Mouse (Mus musculus): ENCODE measurements around the gene Lamc2. TPM values are rescaled to one million over a fixed set of nuclear protein-coding genes. Genes with fewer than 3 reads are reported as not detected.
A peak's percentile ranks its signal among the peaks of the same experiment; 100 is the strongest.

The Lamc2 gene
- polyA plus RNA-seq, 1 experiment from 2014 or later: 1.0 TPM

- ATAC-seq (replicated peaks; ENCODE audit: low FRiP score) (no peak), DNase-seq (ENCODE audit: low spot score) (no peak)
- 42% methylated on average over 9 of the region's 9 CpGs for WGBS
- Histone ChIP-seq H3K36me3 (ENCODE audit: control insufficient read depth, insufficient read depth, low read length) (no peaks in the 10 kb centered on the region), H3K4me2 (no peak overlapping the region), H3K27ac (ENCODE audit: low read depth, low read length) (peak overlapping the region; percentile 64), H3K4me1 (replicated peaks; ENCODE audit: control insufficient read depth, insufficient read depth, low read length) (no peaks in the 10 kb centered on the region; the same call in 1 of the 2 replicates), H3K4me3 (ENCODE audit: low read depth, low read length) (no peak overlapping the region), H3K9me3 (ENCODE audit: control insufficient read depth, low read length) (no peaks in the 10 kb centered on the region), H3K9ac (ENCODE audit: low read depth, low read length) (no peak overlapping the region), H3K27me3 (replicated peaks; ENCODE audit: control insufficient read depth, insufficient read depth, low read length) (0 out of 2 replicates have a peak, but pooled peaks cover 2% of the 10 kb centered on the region)
These were observed 85.3 kb downstream of the Lamc2 start for GRCm38 (mm10) chr1:153100912-153101311.

- DNase-seq (ENCODE audit: low spot score): no peak
- ATAC-seq (replicated peaks; ENCODE audit: low FRiP score): no peak
- 72% methylated on average over 11 of the region's 11 CpGs for WGBS
These were observed 87.7 kb downstream of the Lamc2 start for GRCm38 (mm10) chr1:153098586-153098985.

GRCm38 (mm10) chr1:153097017-153097675 lies 89.1 kb downstream of the Lamc2 start:
- H3K27ac ChIP-seq (ENCODE audit: low read depth, low read length): no peak overlapping the region
- 0 out of 2 replicates have a peak, but pooled peaks cover 5% of the 10 kb centered on the region for H3K27me3 ChIP-seq (replicated peaks; ENCODE audit: control insufficient read depth, insufficient read depth, low read length)
- no peak overlapping the region for H3K4me2 ChIP-seq
- WGBS: 84% methylated on average over 6 of the region's 6 CpGs
- no peaks in the 10 kb centered on the region for H3K4me1 ChIP-seq (replicated peaks; ENCODE audit: control insufficient read depth, insufficient read depth, low read length)
- no peak for DNase-seq (ENCODE audit: low spot score)
- no peak for ATAC-seq (replicated peaks; ENCODE audit: low FRiP score)
- no peaks in the 10 kb centered on the region for H3K36me3 ChIP-seq (ENCODE audit: control insufficient read depth, insufficient read depth, low read length)
- no peak overlapping the region for H3K4me3 ChIP-seq (ENCODE audit: low read depth, low read length)
- no peaks in the 10 kb centered on the region for H3K9me3 ChIP-seq (ENCODE audit: control insufficient read depth, low read length)
- no peak overlapping the region for H3K9ac ChIP-seq (ENCODE audit: low read depth, low read length)

More at GRCm38 (mm10) chr1:153098586-153098985, 87.7 kb downstream of the Lamc2 start:
- Histone ChIP-seq H3K9ac (ENCODE audit: low read depth, low read length) (no peak overlapping the region), H3K9me3 (ENCODE audit: control insufficient read depth, low read length) (no peaks in the 10 kb centered on the region), H3K4me1 (replicated peaks; ENCODE audit: control insufficient read depth, insufficient read depth, low read length) (no peaks in the 10 kb centered on the region), H3K36me3 (ENCODE audit: control insufficient read depth, insufficient read depth, low read length) (no peaks in the 10 kb centered on the region), H3K27me3 (replicated peaks; ENCODE audit: control insufficient read depth, insufficient read depth, low read length) (0 out of 2 replicates have a peak, but pooled peaks cover 5% of the 10 kb centered on the region), H3K27ac (ENCODE audit: low read depth, low read length) (no peak overlapping the region), H3K4me3 (ENCODE audit: low read depth, low read length) (no peak overlapping the region), H3K4me2 (no peak overlapping the region)

GRCm38 (mm10) chr1:153095826-153096727 lies 90.2 kb downstream of the Lamc2 start:
- Histone ChIP-seq H3K27ac (ENCODE audit: low read depth, low read length) (no peak overlapping the region), H3K4me1 (replicated peaks; ENCODE audit: control insufficient read depth, insufficient read depth, low read length) (no peaks in the 10 kb centered on the region), H3K36me3 (ENCODE audit: control insufficient read depth, insufficient read depth, low read length) (no peaks in the 10 kb centered on the region), H3K4me2 (no peak overlapping the region), H3K9ac (ENCODE audit: low read depth, low read length) (no peak overlapping the region), H3K27me3 (replicated peaks; ENCODE audit: control insufficient read depth, insufficient read depth, low read length) (0 out of 2 replicates have a peak, but pooled peaks cover 5% of the 10 kb centered on the region), H3K9me3 (ENCODE audit: control insufficient read depth, low read length) (no peaks in the 10 kb centered on the region), H3K4me3 (ENCODE audit: low read depth, low read length) (no peak overlapping the region)
- DNase-seq (ENCODE audit: low spot score) (no peak), ATAC-seq (replicated peaks; ENCODE audit: low FRiP score) (no peak)
- 23% methylated on average over 16 of the region's 16 CpGs for WGBS

GRCm38 (mm10) chr1:153095328-153095727 lies 90.9 kb downstream of the Lamc2 start:
- 51% methylated on average over 6 of the region's 6 CpGs for WGBS
- H3K4me1 ChIP-seq (replicated peaks; ENCODE audit: control insufficient read depth, insufficient read depth, low read length): no peaks in the 10 kb centered on the region

GRCm38 (mm10) chr1:153094226-153095076 lies 91.8 kb downstream of the Lamc2 start:
- H3K27ac ChIP-seq (ENCODE audit: low read depth, low read length): no peak overlapping the region
- WGBS: 40% methylated on average over 12 of the region's 12 CpGs
- ATAC-seq (replicated peaks; ENCODE audit: low FRiP score): no peak

More at GRCm38 (mm10) chr1:153095328-153095727, 90.9 kb downstream of the Lamc2 start:
- Histone ChIP-seq H3K27me3 (replicated peaks; ENCODE audit: control insufficient read depth, insufficient read depth, low read length) (0 out of 2 replicates have a peak, but pooled peaks cover 5% of the 10 kb centered on the region), H3K4me2 (no peak overlapping the region), H3K4me3 (ENCODE audit: low read depth, low read length) (no peak overlapping the region), H3K9me3 (ENCODE audit: control insufficient read depth, low read length) (no peaks in the 10 kb centered on the region), H3K27ac (ENCODE audit: low read depth, low read length) (no peak overlapping the region), H3K9ac (ENCODE audit: low read depth, low read length) (no peak overlapping the region), H3K36me3 (ENCODE audit: control insufficient read depth, insufficient read depth, low read length) (no peaks in the 10 kb centered on the region)
- DNase-seq (ENCODE audit: low spot score) (no peak), ATAC-seq (replicated peaks; ENCODE audit: low FRiP score) (no peak)

GRCm38 (mm10) chr1:153093581-153093980 lies 92.7 kb downstream of the Lamc2 start:
- Histone ChIP-seq H3K27me3 (replicated peaks; ENCODE audit: control insufficient read depth, insufficient read depth, low read length) (0 out of 2 replicates have a peak, but pooled peaks cover 5% of the 10 kb centered on the region), H3K4me2 (no peak overlapping the region), H3K9ac (ENCODE audit: low read depth, low read length) (no peak overlapping the region), H3K4me3 (ENCODE audit: low read depth, low read length) (no peak overlapping the region), H3K27ac (ENCODE audit: low read depth, low read length) (no peak overlapping the region), H3K9me3 (ENCODE audit: control insufficient read depth, low read length) (no peaks in the 10 kb centered on the region), H3K4me1 (replicated peaks; ENCODE audit: control insufficient read depth, insufficient read depth, low read length) (no peaks in the 10 kb centered on the region), H3K36me3 (ENCODE audit: control insufficient read depth, insufficient read depth, low read length) (no peaks in the 10 kb centered on the region)
- ATAC-seq (replicated peaks; ENCODE audit: low FRiP score) (no peak), DNase-seq (ENCODE audit: low spot score) (no peak)
- WGBS: 34% methylated on average over 4 of the region's 4 CpGs

More at GRCm38 (mm10) chr1:153094226-153095076, 91.8 kb downstream of the Lamc2 start:
- Histone ChIP-seq H3K4me2 (no peak overlapping the region), H3K4me1 (replicated peaks; ENCODE audit: control insufficient read depth, insufficient read depth, low read length) (no peaks in the 10 kb centered on the region), H3K9ac (ENCODE audit: low read depth, low read length) (no peak overlapping the region), H3K36me3 (ENCODE audit: control insufficient read depth, insufficient read depth, low read length) (no peaks in the 10 kb centered on the region), H3K9me3 (ENCODE audit: control insufficient read depth, low read length) (no peaks in the 10 kb centered on the region), H3K4me3 (ENCODE audit: low read depth, low read length) (no peak overlapping the region), H3K27me3 (replicated peaks; ENCODE audit: control insufficient read depth, insufficient read depth, low read length) (0 out of 2 replicates have a peak, but pooled peaks cover 5% of the 10 kb centered on the region)
- DNase-seq (ENCODE audit: low spot score): no peak

- no peaks in the 10 kb centered on the region for H3K4me1 ChIP-seq (replicated peaks; ENCODE audit: control insufficient read depth, insufficient read depth, low read length)
- no peaks in the 10 kb centered on the region for H3K36me3 ChIP-seq (ENCODE audit: control insufficient read depth, insufficient read depth, low read length)
- no peak overlapping the region for H3K9ac ChIP-seq (ENCODE audit: low read depth, low read length)
- DNase-seq (ENCODE audit: low spot score) (no peak), ATAC-seq (replicated peaks; ENCODE audit: low FRiP score) (no peak)
- H3K4me3 ChIP-seq (ENCODE audit: low read depth, low read length): no peak overlapping the region
- H3K27me3 ChIP-seq (replicated peaks; ENCODE audit: control insufficient read depth, insufficient read depth, low read length): 0 out of 2 replicates have a peak, but pooled peaks cover 5% of the 10 kb centered on the region
- 44% methylated on average over 5 of the region's 5 CpGs for WGBS
- no peaks in the 10 kb centered on the region for H3K9me3 ChIP-seq (ENCODE audit: control insufficient read depth, low read length)
- no peak overlapping the region for H3K4me2 ChIP-seq
- no peak overlapping the region for H3K27ac ChIP-seq (ENCODE audit: low read depth, low read length)
These were observed 93.1 kb downstream of the Lamc2 start for GRCm38 (mm10) chr1:153093172-153093571.

Measured in liver, embryonic 11.5 days (tissue).